Mouse (Mus musculus) hindbrain, embryonic 14.5 days (tissue): ENCODE data around the gene Dr1. TPM values are rescaled to one million over a fixed set of nuclear protein-coding genes. Genes with fewer than 3 reads are reported as not detected.
"Not testable (repeated sequence)": the region's sequence is repeated elsewhere in the genome, so short reads cannot be mapped to it uniquely, and the experiment has no call there.

ENCODE experiments used
- ATAC-seq: fragments of 200-750 bp; cut with Nextera tagmentation; 2 replicates; pipeline ENCODE4 v1.8.0; 2017; ENCODE audit warnings: moderate number of reproducible peaks, mild to moderate bottlenecking, moderate TSS enrichment, moderate library complexity; ENCODE audit not compliant: low FRiP score
- DNase-seq: peaks from one replicate; pipeline ENCODE4 v3.0.0-alpha.2; 2015; ENCODE audit warnings: low spot score
- H3K27ac ChIP-seq: fragments of 300-500 bp; sonication (generic); 2 replicates; pipeline ENCODE4 v1.5.1; 2014; ENCODE audit warnings: mild to moderate bottlenecking, moderate library complexity
- H3K27me3 ChIP-seq: fragments of 300-500 bp; sonication (generic); 2 replicates; pipeline ENCODE4 v1.6.1; 2014; ENCODE audit warnings: mild to moderate bottlenecking, low read length, mixed read lengths; ENCODE audit not compliant: control insufficient read depth, insufficient read depth
- H3K36me3 ChIP-seq: fragments of 300-500 bp; sonication (generic); replicated peaks from 2 replicates; pipeline ENCODE4 v1.6.1; 2014; ENCODE audit not compliant: control insufficient read depth, insufficient read depth
- H3K4me1 ChIP-seq: fragments of 300-500 bp; sonication (generic); replicated peaks from 2 replicates; pipeline ENCODE4 v1.6.1; 2014; ENCODE audit warnings: antibody characterized with exemption, low read length, mixed read lengths; ENCODE audit not compliant: control insufficient read depth, insufficient read depth
- H3K4me2 ChIP-seq: fragments of 300-500 bp; sonication (generic); replicated peaks from 2 replicates; pipeline ENCODE4 v1.6.1; 2014; ENCODE audit warnings: mild to moderate bottlenecking, moderate library complexity
- H3K4me3 ChIP-seq: fragments of 300-500 bp; sonication (generic); replicated peaks from 2 replicates; pipeline ENCODE4 v1.5.1; 2014; ENCODE audit warnings: mild to moderate bottlenecking, low read length
- H3K9ac ChIP-seq: fragments of 300-500 bp; sonication (generic); 2 replicates; pipeline ENCODE4 v1.6.1; 2014
- H3K9me3 ChIP-seq: fragments of 300-500 bp; sonication (generic); 2 replicates; pipeline ENCODE4 v1.6.1; 2016; ENCODE audit warnings: low read length; ENCODE audit not compliant: control insufficient read depth
- WGBS: fragments of 180-500 bp; shearing (Covaris S2); extraction: QIAGEN DNeasy Blood & Tissue Kit; methylation state at CpG from one replicate; pipeline ENCODE4 v1.1.7; 2014; 5-methylcytosine and 5-hydroxymethylcytosine counted together
- polyA plus RNA-seq: library from polyadenylated mRNA; unstranded; fragments of >200 nt; fragmentation: Nextera tagmentation; extraction: Ambion mirVana; gene quantifications from 2 replicates; pipeline ENCODE4 v1.2.1, GENCODE M21; 2014

Gene Dr1
- polyA plus RNA-seq, 1 experiment from 2014 or later = 45.7 TPM

- Histone ChIP-seq H3K27me3 (no peaks in the 10 kb centered on the region), H3K9me3 (no peaks in the 10 kb centered on the region), H3K4me1 (peaks cover 36% of the 10 kb centered on the region), H3K27ac (peak overlapping the region; percentile 92), H3K4me3 (peak overlapping the region; percentile 91), H3K4me2 (peak overlapping the region; percentile 88), H3K9ac (peak overlapping the region; percentile 93), H3K36me3 (no peaks in the 10 kb centered on the region; the same call in 1 of the 2 replicates)
- DNase-seq (no peak), ATAC-seq (peak; percentile 69)
- WGBS = under 1% methylated on average over 44 of the region's 44 CpGs
Measured at GRCm38 (mm10) chr5:108269063-108269810, 540 bp downstream of the Dr1 start.

GRCm38 (mm10) chr5:108269811-108270151 lies 1.1 kb downstream of the Dr1 start:
- peak overlapping the region; percentile 93 for H3K9ac ChIP-seq
- no peaks in the 10 kb centered on the region; the same call in 1 of the 2 replicates for H3K36me3 ChIP-seq
- DNase-seq (no peak), ATAC-seq (no peak)
- H3K4me2 ChIP-seq = peak overlapping the region; percentile 88
- H3K27ac ChIP-seq = no peak overlapping the region
- H3K4me1 ChIP-seq = peaks cover 36% of the 10 kb centered on the region
- WGBS = 21% methylated on average over 7 of the region's 7 CpGs
- no peaks in the 10 kb centered on the region for H3K27me3 ChIP-seq
- peak overlapping the region; percentile 91 for H3K4me3 ChIP-seq
- H3K9me3 ChIP-seq = no peaks in the 10 kb centered on the region

GRCm38 (mm10) chr5:108270415-108270814 lies 1.7 kb downstream of the Dr1 start:
- Histone ChIP-seq H3K9ac (peak overlapping the region; percentile 93), H3K9me3 (no peaks in the 10 kb centered on the region), H3K27ac (no peak overlapping the region), H3K36me3 (no peaks in the 10 kb centered on the region; the same call in 1 of the 2 replicates), H3K4me2 (peak overlapping the region; percentile 88), H3K4me1 (peaks cover 36% of the 10 kb centered on the region), H3K4me3 (peak overlapping the region; percentile 91), H3K27me3 (no peaks in the 10 kb centered on the region)
- ATAC-seq = no peak
- DNase-seq = no peak
- 47% methylated on average over 9 of the region's 9 CpGs for WGBS

- not testable (repeated sequence) for H3K9me3 ChIP-seq, H3K27me3 ChIP-seq, H3K9ac ChIP-seq, DNase-seq, H3K27ac ChIP-seq, H3K36me3 ChIP-seq, ATAC-seq
- peak overlapping the region; percentile 7; the same call in 1 of the 2 replicates for H3K4me3 ChIP-seq
- peak overlapping the region; percentile 88 for H3K4me2 ChIP-seq
- WGBS = 97% methylated on average over 6 of the region's 6 CpGs
- peaks cover 36% of the 10 kb centered on the region for H3K4me1 ChIP-seq
Measured at GRCm38 (mm10) chr5:108271345-108271744, 2.6 kb downstream of the Dr1 start.

- Histone ChIP-seq H3K36me3 (no peaks in the 10 kb centered on the region), H3K27ac (no peak overlapping the region), H3K4me3 (no peak overlapping the region), H3K9me3 (no peaks in the 10 kb centered on the region), H3K4me1 (no peaks in the 10 kb centered on the region), H3K27me3 (no peaks in the 10 kb centered on the region), H3K4me2 (no peak overlapping the region), H3K9ac (no peak overlapping the region)
- 87% methylated on average over 2 of the region's 2 CpGs for WGBS
- DNase-seq (no peak), ATAC-seq (no peak)
Measured at GRCm38 (mm10) chr5:108286957-108287356, 18.3 kb downstream of the Dr1 start.

GRCm38 (mm10) chr5:108301567-108301966 lies 32.9 kb downstream of the Dr1 start:
- DNase-seq (no peak), ATAC-seq (no peak)
- H3K4me3 ChIP-seq = no peak overlapping the region
- no peaks in the 10 kb centered on the region for H3K9me3 ChIP-seq
- H3K27me3 ChIP-seq = no peaks in the 10 kb centered on the region
- 76% methylated on average over 3 of the region's 3 CpGs for WGBS
- no peak overlapping the region for H3K27ac ChIP-seq
- H3K4me2 ChIP-seq = no peak overlapping the region
- H3K9ac ChIP-seq = no peak overlapping the region
- no peaks in the 10 kb centered on the region for H3K36me3 ChIP-seq
- no peaks in the 10 kb centered on the region for H3K4me1 ChIP-seq

- WGBS = under 1% methylated on average over 57 of the region's 57 CpGs
- H3K4me2 ChIP-seq = peak within 1 kb of the TSS; percentile 89
- peak within 1 kb of the TSS; percentile 78 for H3K9ac ChIP-seq
- DNase-seq = peak; percentile 88
- H3K9me3 ChIP-seq = no peaks in the 10 kb centered on the region
- H3K27me3 ChIP-seq = no peaks in the 10 kb centered on the region
- 0 out of 2 replicates have a peak, but pooled peaks cover 5% of the 10 kb centered on the region for H3K36me3 ChIP-seq
- peak within 1 kb of the TSS; percentile 80 for H3K4me3 ChIP-seq
- H3K27ac ChIP-seq = peak within 1 kb of the TSS; percentile 82
- ATAC-seq = peak; percentile 98
- H3K4me1 ChIP-seq = peaks cover 15% of the 10 kb centered on the region
Measured at GRCm38 (mm10) chr5:108312224-108313064, 43.7 kb downstream of the Dr1 start, which contains the start of gene Pigg. TSS of gene Pigg (plus strand) at chr5:108312609.

GRCm38 (mm10) chr5:108313065-108313860 lies 44.6 kb downstream of the Dr1 start:
- Histone ChIP-seq H3K27ac (peak overlapping the region; percentile 82; the same call in 1 of the 2 replicates), H3K9me3 (no peaks in the 10 kb centered on the region), H3K4me2 (peak overlapping the region; percentile 89), H3K36me3 (peaks cover 13% of the 10 kb centered on the region; the same call in 1 of the 2 replicates), H3K9ac (peak overlapping the region; percentile 78), H3K27me3 (no peaks in the 10 kb centered on the region), H3K4me3 (peak overlapping the region; percentile 80), H3K4me1 (peaks cover 15% of the 10 kb centered on the region)
- ATAC-seq (no peak; the same call in 1 of the 2 replicates), DNase-seq (no peak)
- WGBS = 8% methylated on average over 16 of the region's 16 CpGs
